Mouse (Mus musculus) adrenal gland, postnatal 10 days (tissue): Measurements from ENCODE around the gene Cldn14. TPM values are rescaled to one million over a fixed set of nuclear protein-coding genes. Genes with fewer than 3 reads are reported as not detected.
A peak's percentile ranks its signal among the peaks of the same experiment; 100 is the strongest.
"Not testable (repeated sequence)": the region's sequence is repeated elsewhere in the genome, so short reads cannot be mapped to it uniquely, and the experiment has no call there.

Experiments
- DNase-seq: peaks from one replicate; pipeline ENCODE4 v3.0.0; 2021; ENCODE audit warnings: mixed read lengths
- long read RNA-seq, 2 experiments: library from polyadenylated mRNA; stranded (forward); transcript quantifications; one replicate each; pipeline ENCODE4 v2.0.0; 2021
- total RNA-seq, 2 experiments: library from RNA; stranded (reverse); gene quantifications; 2 replicates each; pipeline ENCODE4 v1.2.3; 2021

Gene Cldn14
- total RNA-seq, result 1 to 10 TPM; 1.2 to 2.5 TPM
- long read RNA-seq, experiment 1, partial matches to known transcripts, result 0 of 4 reads
- long read RNA-seq, experiment 1, other reads (novel, unspliced or antisense), result 0 of 4 reads
- long read RNA-seq, experiment 2, result 0 reads

GRCm38 (mm10) chr16:94008737-94009136, at the start of gene Cldn14:
TSS of gene Cldn14 (minus strand) at chr16:94008837.
- no peak for DNase-seq

GRCm38 (mm10) chr16:94055576-94055975, 46.9 kb upstream of the Cldn14 start:
- DNase-seq, result no peak

- no peak for DNase-seq
Observed at GRCm38 (mm10) chr16:94055176-94055575, 46.5 kb upstream of the Cldn14 start.

GRCm38 (mm10) chr16:94050368-94050767, 41.7 kb upstream of the Cldn14 start:
- DNase-seq, result no peak

- no peak for DNase-seq
Observed at GRCm38 (mm10) chr16:94044996-94045395, 36.4 kb upstream of the Cldn14 start.

- DNase-seq, result no peak
Observed at GRCm38 (mm10) chr16:94043797-94044196, 35.2 kb upstream of the Cldn14 start.

GRCm38 (mm10) chr16:94041065-94041712, 32.6 kb upstream of the Cldn14 start:
- DNase-seq, result no peak

- DNase-seq, result no peak
Observed at GRCm38 (mm10) chr16:94040485-94040884, 31.8 kb upstream of the Cldn14 start.

GRCm38 (mm10) chr16:94038986-94039341, 30.3 kb upstream of the Cldn14 start:
- no peak for DNase-seq

GRCm38 (mm10) chr16:94038272-94038985, 29.8 kb upstream of the Cldn14 start:
- DNase-seq, result peak; percentile 78

GRCm38 (mm10) chr16:94037280-94037679, 28.6 kb upstream of the Cldn14 start:
- DNase-seq, result no peak

GRCm38 (mm10) chr16:94034152-94034551, 25.5 kb upstream of the Cldn14 start:
- DNase-seq, result no peak

- no peak for DNase-seq
Observed at GRCm38 (mm10) chr16:94032270-94032669, 23.6 kb upstream of the Cldn14 start.

- DNase-seq, result no peak
Observed at GRCm38 (mm10) chr16:94023352-94024280, 15.0 kb upstream of the Cldn14 start.

- not testable (repeated sequence) for DNase-seq
Observed at GRCm38 (mm10) chr16:94019725-94020124, 11.1 kb upstream of the Cldn14 start.

- DNase-seq, result no peak
Observed at GRCm38 (mm10) chr16:94017953-94018352, 9.3 kb upstream of the Cldn14 start.

- DNase-seq, result no peak
Observed at GRCm38 (mm10) chr16:94014489-94015096, 6.0 kb upstream of the Cldn14 start.

GRCm38 (mm10) chr16:94013328-94014086, 4.9 kb upstream of the Cldn14 start:
- not testable (repeated sequence) for DNase-seq

GRCm38 (mm10) chr16:94011224-94011623, 2.6 kb upstream of the Cldn14 start:
- no peak for DNase-seq

GRCm38 (mm10) chr16:94010633-94011032, 2.0 kb upstream of the Cldn14 start:
- no peak for DNase-seq

- no peak for DNase-seq
Observed at GRCm38 (mm10) chr16:94010156-94010555, 1.5 kb upstream of the Cldn14 start.
